Mouse (Mus musculus) spleen, adult 2 months (tissue): ENCODE measurements around the gene Adck1. TPM values are rescaled to one million over a fixed set of nuclear protein-coding genes. Genes with fewer than 3 reads are reported as not detected.
"Not testable (repeated sequence)": the region's sequence is repeated elsewhere in the genome, so short reads cannot be mapped to it uniquely, and the experiment has no call there.

Source experiments
- DNase-seq, 2 experiments: peaks; one replicate each; pipeline versions ENCODE4 v3.0.0 to v3.0.0-alpha.2; 2012 to 2021; ENCODE audit warnings: low spot score in 2 of 2, low read depth in 1 of 2
- H3K27ac ChIP-seq: fragments of 200-500 bp; 2 replicates; pipeline ENCODE4 v1.5.1; 2012; ENCODE audit warnings: low read length, inconsistent platforms; ENCODE audit not compliant: insufficient read depth
- H3K27me3 ChIP-seq: fragments of 200-500 bp; 2 replicates; pipeline ENCODE4 v1.6.1; 2012; ENCODE audit warnings: mild to moderate bottlenecking, moderate library complexity, low read length, inconsistent platforms; ENCODE audit not compliant: control insufficient read depth, insufficient read depth
- H3K36me3 ChIP-seq: fragments of 200-500 bp; 2 replicates; pipeline ENCODE4 v1.6.1; 2012; ENCODE audit warnings: mild to moderate bottlenecking, low read length, inconsistent platforms; ENCODE audit not compliant: control insufficient read depth, insufficient read depth
- H3K4me1 ChIP-seq: fragments of 200-500 bp; 2 replicates; pipeline ENCODE4 v1.6.1; 2011; ENCODE audit warnings: inconsistent platforms; ENCODE audit not compliant: control insufficient read depth, insufficient read depth, insufficient read length
- H3K4me3 ChIP-seq: fragments of 200-500 bp; 2 replicates; pipeline ENCODE4 v1.5.1; 2011; ENCODE audit warnings: mild to moderate bottlenecking, inconsistent platforms; ENCODE audit not compliant: insufficient read depth, insufficient read length; ENCODE audit errors: extremely low read depth
- CTCF ChIP-seq: fragments of 200-500 bp; IDR thresholded peaks from 2 replicates; pipeline ENCODE4 v1.5.1; 2011; ENCODE audit warnings: mild to moderate bottlenecking, inconsistent platforms; ENCODE audit not compliant: insufficient read depth, insufficient read length, insufficient replicate concordance; ENCODE audit errors: extremely low read depth
- POLR2A ChIP-seq: fragments of 200-500 bp; IDR thresholded peaks from 2 replicates; pipeline ENCODE4 v1.6.1; 2011; ENCODE audit warnings: low read depth, low read length, inconsistent platforms
- WGBS: fragments of 180-500 bp; shearing (Covaris S2); methylation state at CpG from one replicate; pipeline ENCODE4 v1.1.7; 2018; 5-methylcytosine and 5-hydroxymethylcytosine counted together
- polyA plus RNA-seq: library from polyadenylated mRNA; depleted of rRNA; stranded (reverse); fragments of >200 nt; gene quantifications from 2 replicates; pipeline ENCODE4 v1.2.3, GENCODE M21; 2012; rRNA removed

Gene Adck1
- polyA plus RNA-seq, 1 experiment: 15.6 TPM

- Histone ChIP-seq H3K27me3 (no peaks in the 10 kb centered on the region), H3K36me3 (no peaks in the 10 kb centered on the region), H3K27ac (no peak overlapping the region), H3K4me1 (no peaks in the 10 kb centered on the region), H3K4me3 (no peak overlapping the region)
- no peak for TF ChIP-seq CTCF
- no peak for TF ChIP-seq POLR2A
- DNase-seq: no peak
- 86% methylated on average over 6 of the region's 6 CpGs for WGBS
Observed at GRCm38 (mm10) chr12:88468691-88469090, 108.3 kb downstream of the Adck1 start.

GRCm38 (mm10) chr12:88471884-88472283 lies 111.5 kb downstream of the Adck1 start:
- H3K36me3 ChIP-seq, DNase-seq, H3K4me1 ChIP-seq, H3K27me3 ChIP-seq: not testable (repeated sequence)
- WGBS: 41% methylated on average over 10 of the region's 10 CpGs
- Histone ChIP-seq H3K27ac (0 out of 2 replicates have a peak overlapping the region, but pooled peaks have one; percentile 11), H3K4me3 (peak overlapping the region; percentile 52)

- Histone ChIP-seq H3K27me3 (no peaks in the 10 kb centered on the region), H3K4me1 (no peaks in the 10 kb centered on the region), H3K4me3 (no peak overlapping the region), H3K36me3 (no peaks in the 10 kb centered on the region), H3K27ac (no peak overlapping the region)
- TF ChIP-seq POLR2A (no peak), CTCF (no peak)
- DNase-seq: no peak
- 74% methylated on average over 3 of the region's 3 CpGs for WGBS
Observed at GRCm38 (mm10) chr12:88472832-88473231, 112.5 kb downstream of the Adck1 start.

- H3K27me3 ChIP-seq: no peaks in the 10 kb centered on the region
- TF ChIP-seq CTCF (no peak), POLR2A (no peak)
- H3K36me3 ChIP-seq: no peaks in the 10 kb centered on the region
- DNase-seq: no peak
- H3K4me3 ChIP-seq: no peak overlapping the region
- 90% methylated on average over 6 of the region's 6 CpGs for WGBS
- no peak overlapping the region for H3K27ac ChIP-seq
- no peaks in the 10 kb centered on the region for H3K4me1 ChIP-seq
Observed at GRCm38 (mm10) chr12:88473796-88474195, 113.4 kb downstream of the Adck1 start.

- 83% methylated on average over 3 of the region's 3 CpGs for WGBS
- TF ChIP-seq CTCF (no peak), POLR2A (no peak)
- no peak overlapping the region for H3K4me3 ChIP-seq
Observed at GRCm38 (mm10) chr12:88475833-88476232, 115.5 kb downstream of the Adck1 start.

GRCm38 (mm10) chr12:88476702-88477101 lies 116.3 kb downstream of the Adck1 start:
- WGBS: 87% methylated on average over 6 of the region's 6 CpGs
- TF ChIP-seq POLR2A (no peak), CTCF (no peak)
- Histone ChIP-seq H3K27ac (no peak overlapping the region), H3K36me3 (no peaks in the 10 kb centered on the region), H3K4me1 (no peaks in the 10 kb centered on the region), H3K4me3 (no peak overlapping the region), H3K27me3 (no peaks in the 10 kb centered on the region)
- no peak for DNase-seq

More at GRCm38 (mm10) chr12:88475833-88476232, 115.5 kb downstream of the Adck1 start:
- H3K27ac ChIP-seq: no peak overlapping the region
- no peaks in the 10 kb centered on the region for H3K36me3 ChIP-seq
- H3K4me1 ChIP-seq: no peaks in the 10 kb centered on the region
- H3K27me3 ChIP-seq: no peaks in the 10 kb centered on the region
- no peak for DNase-seq

GRCm38 (mm10) chr12:88481657-88482056 lies 121.3 kb downstream of the Adck1 start:
- no peaks in the 10 kb centered on the region for H3K4me1 ChIP-seq
- 63% methylated on average over 3 of the region's 3 CpGs for WGBS
- no peak for DNase-seq
- TF ChIP-seq POLR2A (no peak), CTCF (no peak)
- H3K27ac ChIP-seq: no peak overlapping the region
- no peak overlapping the region for H3K4me3 ChIP-seq
- H3K27me3 ChIP-seq: no peaks in the 10 kb centered on the region
- H3K36me3 ChIP-seq: no peaks in the 10 kb centered on the region

DNA sequence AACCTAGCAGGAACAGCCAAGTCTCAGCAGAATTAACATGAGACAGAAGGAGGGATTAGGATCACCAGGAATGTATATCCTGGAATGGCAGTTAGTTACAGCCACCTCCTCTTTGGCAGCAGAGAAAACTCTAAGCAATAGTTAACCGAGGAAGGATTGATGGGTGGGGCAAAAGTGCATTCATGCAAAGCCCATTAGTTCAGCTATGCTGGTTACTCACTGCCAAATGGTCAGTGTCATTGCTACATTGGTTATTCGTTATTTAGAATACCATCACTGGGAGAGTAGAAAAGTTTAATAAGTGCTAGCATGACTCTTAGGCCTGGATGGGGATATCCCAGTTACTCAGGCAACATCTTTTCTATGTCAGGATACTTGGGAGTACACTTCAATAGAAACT lies 130.5 kb downstream of the Adck1 start:
- no peak overlapping the region for H3K4me3 ChIP-seq
- H3K36me3 ChIP-seq: no peaks in the 10 kb centered on the region
- TF ChIP-seq CTCF: no peak
- TF ChIP-seq POLR2A: no peak
- no peaks in the 10 kb centered on the region for H3K27me3 ChIP-seq
- no peaks in the 10 kb centered on the region for H3K4me1 ChIP-seq
- WGBS: 84% methylated on average over 2 of the region's 2 CpGs
- DNase-seq: no peak
- H3K27ac ChIP-seq: no peak overlapping the region

Other genes with a start within 250 kb of the Adck1 start
- not detected in 2 replicates for gene Gm10436, start 178.4 kb upstream of the Adck1 start, polyA plus RNA-seq
- not detected in 2 replicates for gene Gm8332, start 110.5 kb upstream of the Adck1 start, polyA plus RNA-seq
- gene Gm5662, start 86.1 kb upstream of the Adck1 start, polyA plus RNA-seq: not detected in 2 replicates
- gene Gm5039, start 36.5 kb upstream of the Adck1 start, polyA plus RNA-seq: not detected in 2 replicates